Mouse (Mus musculus): Measurements from ENCODE around the gene H3f3a.
A peak's percentile ranks its signal among the peaks of the same experiment; 100 is the strongest.

Gene H3f3a

DNA sequence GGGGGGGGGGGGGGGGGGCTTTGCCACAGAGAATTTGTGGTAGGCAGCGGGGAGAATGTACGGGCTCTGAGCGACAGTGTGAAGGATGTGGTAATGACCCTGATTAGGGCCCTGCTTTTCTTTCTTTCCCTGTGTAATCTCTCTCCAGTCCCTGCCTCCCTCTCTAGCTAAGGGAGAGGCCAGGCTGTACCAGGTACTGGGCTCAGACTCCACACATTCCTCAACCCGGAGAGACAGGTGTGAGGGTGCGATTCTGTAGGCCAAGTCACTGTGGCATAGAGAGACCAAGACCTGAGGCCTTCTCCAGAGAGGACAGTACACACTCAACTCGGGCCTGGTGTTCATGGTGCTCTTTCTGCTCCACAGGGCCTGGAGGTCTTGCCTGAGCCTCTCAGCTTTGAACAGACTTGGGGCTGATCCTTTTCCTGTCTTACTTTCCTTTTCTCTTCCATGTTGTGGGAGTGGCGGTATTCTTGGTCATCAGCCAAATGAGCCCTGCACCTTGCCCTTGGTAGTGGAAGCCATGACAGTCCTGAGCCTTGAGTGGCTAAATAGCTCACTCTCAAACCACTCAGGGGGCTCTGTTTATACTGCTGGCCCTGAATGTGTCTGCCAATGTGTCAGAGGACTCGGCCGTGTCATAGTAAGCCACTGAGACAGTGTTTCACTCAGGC lies 30.7 kb downstream of the H3f3a start:
- no peak for DNase-seq (ENCODE audit: low spot score in 2 of 2)

- no peak for DNase-seq (ENCODE audit: low spot score in 2 of 2)
Measured at GRCm38 (mm10) chr1:180781250-180781649, 32.5 kb downstream of the H3f3a start.

GRCm38 (mm10) chr1:180780291-180780690 lies 33.5 kb downstream of the H3f3a start:
- DNase-seq (ENCODE audit: low spot score in 2 of 2) = no peak

GRCm38 (mm10) chr1:180778941-180779340 lies 34.8 kb downstream of the H3f3a start:
- no peak for DNase-seq (ENCODE audit: low spot score in 2 of 2)

DNA sequence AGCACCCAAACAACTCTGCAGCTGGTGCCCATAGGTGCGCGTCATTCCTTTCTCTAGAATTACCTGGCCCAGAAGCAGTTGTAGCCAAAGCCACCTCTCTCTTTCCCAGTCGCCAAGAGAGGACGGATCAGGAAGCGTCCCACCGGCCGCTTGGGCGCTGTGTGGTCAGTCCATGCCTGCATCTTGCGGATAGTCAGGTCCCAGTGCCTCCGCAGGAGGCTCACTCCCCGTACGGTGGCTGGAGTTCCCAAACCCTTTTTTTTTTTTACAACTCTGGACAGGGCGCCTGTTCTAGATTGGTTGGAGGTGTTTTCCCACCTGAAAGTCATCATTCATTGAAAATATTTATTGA lies 35.4 kb downstream of the H3f3a start:
- no peak for DNase-seq (ENCODE audit: low spot score in 2 of 2)

DNA sequence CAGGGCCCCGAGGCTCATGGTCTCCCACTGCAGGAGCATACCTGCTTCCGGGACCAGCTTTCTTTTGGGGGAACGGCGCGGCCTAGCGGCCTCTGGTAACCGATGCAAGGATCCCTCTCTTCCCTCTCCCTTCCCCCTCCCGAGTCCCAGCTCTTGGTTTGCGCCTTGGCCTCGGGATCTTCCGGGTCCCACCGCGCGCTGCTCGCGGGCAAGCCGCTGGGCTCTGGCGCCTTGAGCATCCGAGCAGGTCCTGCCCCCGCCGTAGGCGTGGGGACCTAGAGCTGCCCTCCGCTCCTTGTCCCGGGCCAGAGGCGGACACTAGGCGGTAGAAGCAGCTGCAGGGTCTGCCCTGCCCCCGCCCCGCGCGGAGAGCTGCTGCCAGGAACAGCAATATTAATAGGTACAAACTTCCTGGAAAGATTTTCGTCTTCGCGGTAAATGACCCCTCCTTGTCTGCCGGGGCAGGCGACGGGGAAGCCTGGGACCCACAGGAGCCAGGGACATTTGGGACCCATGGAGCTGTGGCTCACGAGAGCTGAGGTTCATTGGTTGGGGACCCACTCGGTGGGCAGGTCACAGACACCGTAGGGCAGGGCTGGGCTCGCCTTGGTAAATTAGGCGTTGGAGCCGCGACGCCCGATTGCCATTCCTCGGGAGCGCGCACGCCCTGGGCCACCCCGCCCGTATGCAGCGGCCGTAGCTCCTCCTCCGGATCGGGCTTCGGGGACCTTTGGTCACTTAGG lies 35.9 kb downstream of the H3f3a start:
- peak; percentile 89 to 91 for DNase-seq (ENCODE audit: low spot score in 2 of 2)

DNA sequence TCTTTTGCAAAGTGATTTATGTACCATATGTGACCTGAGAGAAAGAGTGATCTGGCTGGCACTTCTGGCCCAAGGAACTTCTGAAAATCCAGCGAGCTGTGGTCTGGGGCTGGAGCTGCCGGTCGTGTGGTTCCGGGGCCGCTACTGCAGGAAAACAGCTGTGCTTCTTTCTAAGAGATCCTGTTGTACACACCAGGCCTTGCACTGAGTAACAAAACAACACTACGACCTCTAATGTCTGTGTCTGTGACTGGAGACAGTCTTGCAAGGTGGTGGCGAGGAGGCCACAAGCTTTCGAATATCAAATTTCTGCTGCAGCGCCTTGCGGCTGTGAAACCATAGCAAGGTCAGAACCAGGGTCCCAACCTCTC lies 36.5 kb downstream of the H3f3a start:
- DNase-seq (ENCODE audit: low spot score in 2 of 2) = no peak

GRCm38 (mm10) chr1:180776494-180776893 lies 37.2 kb downstream of the H3f3a start:
- no peak for DNase-seq (ENCODE audit: low spot score in 2 of 2)

DNA sequence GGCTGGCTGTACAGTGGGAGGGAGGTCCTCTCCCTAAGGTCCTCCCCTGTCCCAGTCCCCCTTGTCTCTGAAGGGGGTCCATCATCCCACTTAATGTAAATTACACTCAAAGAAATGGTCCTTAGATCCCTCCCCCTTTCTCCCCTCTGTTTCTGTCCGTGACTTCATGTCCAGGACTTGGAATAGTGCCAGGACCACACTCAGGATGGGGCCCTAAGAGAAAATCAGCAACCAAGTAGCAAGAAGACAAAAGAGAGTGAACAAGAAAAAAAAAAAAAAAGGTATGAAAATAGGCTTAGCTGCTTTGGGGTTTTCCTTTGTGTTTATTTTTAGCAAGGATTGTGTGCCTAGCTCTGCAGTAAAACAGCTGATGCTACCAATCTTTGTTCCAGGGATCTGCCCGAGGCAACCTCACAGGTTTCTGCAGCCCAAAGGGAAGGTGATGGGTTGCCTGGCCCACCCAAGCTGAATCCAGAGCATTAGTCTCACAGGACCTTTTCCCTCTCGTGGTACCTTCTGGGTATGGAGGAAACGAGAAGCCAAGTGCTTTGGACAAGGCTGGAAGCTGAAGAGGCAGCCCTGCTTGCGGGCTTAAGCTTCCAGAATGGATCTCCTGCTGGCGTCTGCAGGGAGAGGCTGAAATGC lies 37.8 kb downstream of the H3f3a start:
- DNase-seq (ENCODE audit: low spot score in 2 of 2) = no peak

DNA sequence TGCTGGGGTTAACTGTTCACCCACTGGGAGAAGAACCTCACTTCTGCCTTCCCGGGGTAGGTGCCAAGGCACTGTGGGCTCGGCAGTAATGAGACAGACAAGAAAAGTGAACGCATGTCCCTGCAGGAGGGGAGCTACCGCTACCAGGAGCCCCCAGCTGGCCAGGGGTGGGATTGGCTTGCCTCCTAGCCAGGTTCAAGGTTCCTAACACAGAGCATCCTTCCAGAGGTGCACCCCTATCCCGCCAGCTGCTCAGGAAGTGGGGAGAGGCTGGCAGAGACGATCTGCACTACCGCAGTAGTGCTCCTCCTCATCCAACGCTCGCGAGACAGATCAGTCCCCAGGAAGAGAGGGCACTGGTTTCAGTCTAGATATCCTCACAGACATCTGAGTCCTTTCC lies 38.4 kb downstream of the H3f3a start:
- DNase-seq (ENCODE audit: low spot score in 2 of 2) = no peak

DNA sequence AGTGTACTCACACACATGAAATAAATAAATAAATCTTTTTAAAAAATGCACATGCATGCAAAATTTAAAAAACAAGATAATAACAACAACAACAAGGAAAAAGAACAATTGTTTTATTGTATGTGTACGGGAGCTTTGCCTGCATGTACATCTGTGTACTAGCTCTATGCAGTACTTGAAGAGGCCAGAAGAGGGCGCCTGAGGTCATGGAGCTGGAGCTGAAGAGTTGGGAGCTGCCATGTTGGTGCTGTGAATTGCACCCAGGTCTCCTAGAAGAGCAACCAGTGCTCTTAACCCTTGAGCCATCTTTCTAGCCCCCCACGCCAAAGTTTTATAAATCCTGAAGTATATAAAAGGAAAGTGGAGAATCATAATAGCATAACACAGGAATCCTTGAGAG lies 39.1 kb downstream of the H3f3a start:
- DNase-seq (ENCODE audit: low spot score in 2 of 2) = no peak

DNA sequence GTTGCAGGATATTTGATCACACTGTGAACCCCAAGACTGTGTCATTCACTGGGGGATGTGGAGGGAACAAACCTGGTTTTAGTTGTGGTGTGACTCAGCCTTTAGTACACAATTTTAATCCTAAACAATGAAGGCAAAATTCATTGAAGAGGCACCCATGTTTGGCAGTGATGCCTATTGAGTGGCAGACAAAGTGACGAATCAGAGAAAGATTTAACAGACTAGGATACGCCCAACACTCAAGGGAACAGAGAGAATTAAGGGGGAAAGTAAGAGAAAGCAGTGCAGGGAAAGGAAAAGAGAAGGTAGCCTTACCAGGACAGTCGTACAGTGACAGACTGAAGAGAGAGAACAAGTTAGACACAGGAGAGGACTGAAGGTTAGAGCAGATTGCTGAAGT lies 41.5 kb downstream of the H3f3a start:
- DNase-seq (ENCODE audit: low spot score in 2 of 2) = no peak

GRCm38 (mm10) chr1:180771722-180772121 lies 42.0 kb downstream of the H3f3a start:
- no peak for DNase-seq (ENCODE audit: low spot score in 2 of 2)

DNA sequence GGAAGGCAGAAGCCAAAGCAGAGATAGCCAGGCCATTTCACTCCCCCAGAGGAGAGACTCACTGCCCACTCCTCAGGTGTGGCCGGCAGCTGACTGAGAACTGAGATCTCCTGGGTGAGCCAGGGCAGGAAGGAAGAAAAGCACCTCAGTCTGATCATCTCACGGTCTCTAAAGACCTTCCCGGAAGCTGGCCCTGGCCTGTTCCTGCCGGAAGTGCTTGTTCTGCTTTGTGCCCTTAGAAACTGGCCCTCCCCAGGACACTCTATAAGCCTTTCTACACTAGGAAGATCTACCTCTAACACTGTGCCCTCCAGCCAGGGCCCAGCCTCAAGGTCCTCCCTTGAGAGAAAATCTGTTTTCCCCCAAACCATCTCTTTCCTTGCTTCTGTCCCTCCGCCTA lies 42.4 kb downstream of the H3f3a start:
- DNase-seq (ENCODE audit: low spot score in 2 of 2) = no peak

DNA sequence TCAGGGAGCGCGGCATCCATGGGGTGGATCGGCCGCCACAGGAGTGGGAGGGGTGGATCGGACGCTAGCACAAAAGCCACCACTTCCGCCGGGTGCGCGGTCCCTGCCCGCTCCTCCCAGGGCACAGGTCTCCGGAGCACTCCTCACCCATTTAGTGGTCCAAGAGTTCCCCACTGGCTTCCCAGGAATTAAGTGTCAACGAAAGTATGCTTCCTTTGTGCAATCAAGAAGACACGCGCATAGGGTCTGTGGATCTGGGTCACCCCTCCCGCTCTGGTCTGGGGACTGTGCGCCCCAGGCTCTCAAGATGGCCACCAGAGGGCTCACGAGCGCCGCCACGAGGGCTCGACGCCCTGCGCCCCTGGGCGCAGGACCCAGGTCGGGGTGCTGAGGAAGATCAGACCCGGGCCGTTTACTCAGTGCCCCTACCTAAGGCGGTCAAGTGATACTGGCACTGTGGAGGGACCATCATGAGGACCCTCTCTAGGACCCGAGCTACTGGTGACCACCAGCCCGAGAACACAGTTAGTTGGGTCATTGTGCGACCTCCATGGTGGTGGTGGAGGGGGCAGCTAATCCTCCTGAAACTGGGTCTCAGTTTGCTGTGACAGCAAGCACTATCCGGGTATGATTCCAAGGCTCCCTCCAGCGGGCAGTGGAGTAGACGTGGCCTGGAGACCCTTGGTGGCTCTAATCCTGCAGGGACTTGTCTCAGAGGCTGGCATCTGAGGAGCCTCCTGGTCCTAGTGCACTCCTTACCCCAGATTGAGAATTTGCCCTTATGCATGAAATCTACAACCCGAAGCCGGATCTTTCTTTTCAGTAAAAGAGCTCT lies 45.2 kb downstream of the H3f3a start:
- peak; percentile 74 to 75 for DNase-seq (ENCODE audit: low spot score in 2 of 2)

- no peak for DNase-seq (ENCODE audit: low spot score in 2 of 2)
Measured at GRCm38 (mm10) chr1:180767541-180768333, 46.0 kb downstream of the H3f3a start.

DNA sequence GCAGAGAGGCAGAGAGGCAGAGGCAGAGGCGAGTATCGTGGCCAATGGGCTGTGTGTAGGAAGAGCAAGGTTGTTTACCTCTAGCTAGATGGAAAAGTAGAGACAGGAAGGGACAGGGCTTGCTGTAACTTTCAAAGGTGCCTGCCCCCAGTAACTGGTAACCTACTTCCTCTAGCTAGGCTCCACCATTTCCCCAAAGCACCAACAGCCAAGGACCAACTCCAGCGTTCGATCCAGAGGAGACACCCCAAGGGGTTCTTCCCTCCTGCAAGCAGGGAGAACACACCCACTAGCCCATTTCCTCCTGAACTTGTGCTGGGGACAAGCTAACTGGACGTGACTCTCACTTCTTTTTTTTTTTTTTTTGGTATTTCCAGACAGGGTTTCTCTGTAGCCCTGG lies 47.2 kb downstream of the H3f3a start:
- DNase-seq (ENCODE audit: low spot score in 2 of 2) = no peak

GRCm38 (mm10) chr1:180765393-180765792 lies 48.4 kb downstream of the H3f3a start:
- DNase-seq (ENCODE audit: low spot score in 2 of 2) = no peak

DNA sequence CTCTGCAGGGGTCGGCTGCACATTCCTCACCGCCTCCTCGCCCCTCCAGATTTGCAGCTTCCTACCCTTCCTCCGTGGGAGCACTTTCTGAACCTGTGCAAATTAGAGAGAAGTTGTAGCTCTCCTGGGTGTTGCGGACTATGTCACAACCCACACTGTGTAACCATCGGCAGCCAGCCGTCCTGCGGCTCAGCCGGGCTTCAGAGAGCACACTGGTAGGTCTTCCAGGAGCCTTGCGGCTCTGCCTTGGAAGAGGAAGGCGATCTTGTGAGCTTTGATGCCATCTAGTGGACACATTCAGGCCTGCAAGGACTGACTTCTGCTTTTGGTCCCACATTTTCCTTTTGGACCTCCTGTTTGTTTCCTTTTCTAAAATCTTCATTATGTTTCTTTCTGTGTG lies 49.9 kb downstream of the H3f3a start:
- peak; percentile 88 to 91 for DNase-seq (ENCODE audit: low spot score in 2 of 2)

- DNase-seq (ENCODE audit: low spot score in 2 of 2) = no peak
Measured at GRCm38 (mm10) chr1:180763307-180763706, 50.4 kb downstream of the H3f3a start.

DNA sequence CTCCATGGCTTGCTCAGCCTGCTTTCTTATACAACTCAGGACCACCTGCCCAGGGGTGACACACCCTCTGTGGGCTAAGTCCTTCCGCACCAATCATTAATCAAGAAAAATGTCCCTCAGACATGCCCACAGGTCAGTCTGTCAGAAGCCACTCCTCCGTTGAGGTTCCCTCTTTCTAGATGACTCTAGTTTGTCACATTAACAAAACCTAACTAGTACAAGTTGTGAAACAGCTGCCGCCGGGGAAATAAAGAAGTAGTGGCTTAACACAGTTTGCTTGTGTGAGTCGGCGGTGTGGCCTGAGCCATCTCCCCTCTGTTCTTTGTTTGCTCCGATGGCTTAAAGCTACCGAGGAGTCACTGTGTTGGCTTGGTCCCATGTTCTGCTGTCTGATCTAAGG lies 51.1 kb downstream of the H3f3a start:
- DNase-seq (ENCODE audit: low spot score in 2 of 2) = no peak

- no peak for DNase-seq (ENCODE audit: low spot score in 2 of 2)
Measured at GRCm38 (mm10) chr1:180762180-180762579, 51.6 kb downstream of the H3f3a start.

Data from right cerebral cortex, postnatal 10 days (tissue).